Mouse (Mus musculus): Measurements from ENCODE around the gene Sh3d19.
"Not testable (repeated sequence)": the region's sequence is repeated elsewhere in the genome, so short reads cannot be mapped to it uniquely, and the experiment has no call there.

The Sh3d19 gene

DNA sequence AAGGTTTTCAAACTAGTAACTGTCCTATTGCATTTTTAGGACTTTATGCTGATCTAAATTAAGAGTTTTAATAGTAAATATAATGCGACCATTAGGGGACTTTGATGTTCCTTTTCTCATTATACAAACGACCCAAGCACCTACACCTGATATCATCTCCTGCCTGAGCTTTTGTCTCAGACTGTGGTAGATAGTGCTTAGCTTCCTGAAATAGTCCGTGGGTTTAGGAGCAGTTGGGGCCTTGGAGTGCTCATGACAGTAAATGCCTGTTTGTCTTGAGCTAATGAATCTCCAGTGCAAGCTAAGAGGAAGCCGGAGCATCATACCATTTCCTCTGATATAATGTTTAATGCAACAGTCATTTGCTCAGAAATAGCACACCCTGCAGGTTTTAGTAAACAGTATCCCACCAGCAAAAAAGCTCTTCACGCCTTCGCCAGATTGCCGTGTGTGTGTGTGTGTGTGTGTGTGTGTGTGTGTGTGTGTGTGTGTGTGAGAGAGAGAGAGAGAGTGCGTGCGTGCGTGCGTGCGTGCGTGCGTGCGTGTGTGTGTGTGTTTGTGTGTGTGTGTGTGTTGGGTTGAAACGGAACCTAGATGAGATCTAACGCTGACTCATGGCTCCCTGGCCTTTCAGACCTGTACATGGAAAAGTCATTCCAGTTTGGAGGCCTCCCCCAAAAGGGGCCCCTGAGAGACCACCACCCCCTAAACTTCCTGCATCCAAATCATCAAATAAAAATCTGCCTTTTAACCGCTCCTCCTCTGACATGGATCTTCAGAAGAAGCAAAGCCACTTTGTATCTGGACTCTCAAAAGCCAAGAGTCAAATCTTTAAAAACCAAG lies 132.8 kb downstream of the Sh3d19 start:
- no peak for DNase-seq

- DNase-seq: not testable (repeated sequence)
These were observed 133.5 kb downstream of the Sh3d19 start for GRCm38 (mm10) chr3:86104433-86104832.

GRCm38 (mm10) chr3:86104909-86105308 lies 134.0 kb downstream of the Sh3d19 start:
- DNase-seq: no peak

DNA sequence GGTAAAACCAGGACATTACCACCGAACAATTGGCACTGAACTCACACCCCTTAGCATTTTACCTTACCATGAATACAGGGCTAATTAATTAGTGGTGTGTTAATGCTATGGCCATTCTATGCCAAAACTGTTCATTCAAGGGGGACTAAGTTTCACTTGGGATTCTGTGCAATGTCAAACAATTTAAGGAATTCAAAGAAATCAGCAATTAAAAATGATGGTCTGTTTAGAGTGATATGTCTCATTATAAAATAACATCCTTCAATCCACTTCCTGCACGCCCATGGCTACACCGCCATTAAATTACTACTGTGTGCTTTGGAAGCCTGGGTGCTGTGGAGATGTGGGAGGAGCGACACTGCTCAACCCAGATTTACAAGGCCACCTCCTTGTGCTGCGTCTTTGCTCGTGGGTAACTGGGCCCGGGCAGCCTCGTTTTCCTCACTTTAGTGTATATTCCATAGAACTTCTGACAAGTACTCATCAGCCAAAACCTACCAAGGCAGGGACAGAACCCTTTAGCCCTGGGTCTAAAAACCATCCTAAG lies 135.2 kb downstream of the Sh3d19 start:
- DNase-seq: no peak

GRCm38 (mm10) chr3:86107637-86108539 lies 137.0 kb downstream of the Sh3d19 start:
- no peak for DNase-seq

DNA sequence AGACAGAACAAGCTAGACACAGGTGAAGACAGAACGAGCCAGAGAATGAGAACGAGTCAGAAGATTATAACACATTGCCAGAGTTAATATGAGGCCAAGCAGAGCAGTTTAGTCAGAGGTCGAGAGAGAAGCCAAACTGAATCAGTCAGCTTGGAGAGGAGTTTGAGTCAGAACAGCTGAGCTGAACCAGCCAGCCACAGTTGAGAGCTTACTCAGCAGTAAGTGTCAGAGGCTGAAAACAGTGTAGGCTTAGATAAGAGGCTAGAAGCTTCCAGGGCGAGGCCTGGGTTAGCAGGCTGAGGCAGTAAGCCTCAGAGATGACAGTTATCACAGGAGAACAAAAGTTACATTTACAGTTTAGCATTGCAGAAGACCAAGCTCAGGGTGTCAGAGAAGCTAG lies 137.7 kb downstream of the Sh3d19 start:
- no peak for DNase-seq

DNA sequence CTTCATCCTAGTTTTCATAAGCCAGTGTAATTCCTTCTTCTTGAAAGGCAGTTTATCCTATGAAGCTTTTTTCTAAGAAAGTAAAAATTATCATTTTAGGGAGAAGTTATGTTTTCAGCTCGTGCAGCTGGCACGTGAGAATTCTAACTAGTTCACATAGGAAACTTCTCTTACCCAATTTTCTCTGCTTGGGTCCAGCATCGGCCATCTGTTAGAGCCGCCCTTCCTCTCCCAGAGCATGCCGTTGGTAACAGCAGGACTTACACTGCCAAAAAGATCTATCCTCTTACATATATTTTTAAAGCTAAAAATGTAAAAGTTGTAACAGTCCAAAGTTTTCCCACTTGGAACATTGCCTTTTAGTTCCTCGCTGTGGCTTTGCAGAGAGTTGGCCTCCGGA lies 138.2 kb downstream of the Sh3d19 start:
- no peak for DNase-seq

GRCm38 (mm10) chr3:86110077-86110476 lies 139.2 kb downstream of the Sh3d19 start:
- no peak for DNase-seq

GRCm38 (mm10) chr3:86112766-86113165 lies 141.9 kb downstream of the Sh3d19 start:
- DNase-seq: no peak

DNA sequence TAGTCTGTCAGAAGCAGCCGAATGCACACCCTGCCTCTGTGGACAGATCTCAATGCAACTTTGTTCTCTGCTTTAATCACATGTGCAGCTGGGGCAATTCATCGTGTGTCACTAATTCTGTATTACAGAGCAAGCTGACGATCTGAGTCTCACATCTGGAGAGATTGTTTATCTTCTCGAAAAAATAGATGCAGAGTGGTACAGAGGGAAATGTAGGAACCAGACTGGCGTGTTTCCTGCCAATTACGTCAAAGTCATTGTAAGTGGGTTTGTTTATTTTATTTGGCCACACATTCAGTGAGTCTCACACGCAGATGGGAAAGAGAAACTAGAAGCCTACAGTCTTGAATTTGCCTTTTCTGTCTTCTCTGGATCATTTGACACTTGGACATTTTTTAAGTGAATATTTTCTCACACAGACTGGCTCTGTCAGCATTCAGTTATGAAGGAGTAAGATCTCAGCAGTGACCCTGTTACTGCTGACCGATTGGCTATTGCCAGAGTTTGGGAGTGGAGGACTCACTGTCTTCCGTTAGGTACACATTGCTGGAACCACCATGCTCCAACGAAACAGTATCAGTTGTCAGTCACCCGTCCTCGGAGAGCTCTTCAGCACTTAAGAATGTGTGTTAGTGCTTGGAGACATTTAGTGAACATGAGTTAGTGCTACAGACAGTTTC lies 143.9 kb downstream of the Sh3d19 start:
- DNase-seq: no peak

- no peak for DNase-seq
These were observed 146.0 kb downstream of the Sh3d19 start for GRCm38 (mm10) chr3:86116951-86117350.

- no peak for DNase-seq
These were observed 148.5 kb downstream of the Sh3d19 start for GRCm38 (mm10) chr3:86119237-86119932.

DNA sequence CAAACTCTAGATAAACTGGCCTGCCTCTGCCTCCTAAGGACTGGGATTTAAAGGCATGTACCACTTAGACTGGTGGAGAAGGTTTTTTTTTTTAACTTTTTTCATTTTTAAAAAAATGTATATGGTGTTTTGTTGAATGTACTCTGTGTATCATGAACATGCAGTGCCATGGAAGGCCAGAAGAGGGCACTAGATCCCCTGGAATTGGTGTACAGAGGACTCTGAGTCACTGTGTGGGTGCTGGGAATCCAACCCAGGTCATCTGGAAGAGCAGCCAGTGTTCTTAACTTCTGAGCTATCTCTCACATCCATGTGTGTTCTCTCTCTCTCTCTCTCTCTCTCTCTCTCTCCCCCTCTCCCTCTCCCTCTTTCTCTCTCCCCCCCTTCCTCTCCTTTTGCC lies 151.2 kb downstream of the Sh3d19 start:
- no peak for DNase-seq

DNA sequence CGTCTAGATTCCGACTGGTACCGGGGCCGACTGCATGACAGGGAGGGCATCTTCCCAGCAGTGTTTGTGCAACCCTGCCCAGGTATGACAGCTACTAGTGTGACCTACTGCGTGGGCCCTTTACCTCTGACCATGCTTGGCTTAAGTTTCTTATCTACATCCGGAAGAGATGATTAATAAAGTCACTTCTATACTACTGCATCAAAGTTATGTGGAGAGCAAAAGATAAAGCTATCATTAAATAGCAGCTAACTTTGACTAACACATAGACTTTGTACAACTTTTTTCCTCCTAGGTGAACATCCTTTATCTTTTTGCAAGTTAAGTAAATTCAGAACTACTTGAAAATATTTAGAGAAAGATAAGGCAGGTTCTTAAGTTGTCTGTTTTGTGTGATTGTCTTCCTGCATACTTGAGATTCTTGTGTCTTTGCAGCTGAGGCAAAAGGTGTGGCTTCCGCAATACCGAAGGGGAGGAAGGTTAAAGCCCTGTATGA lies 152.4 kb downstream of the Sh3d19 start:
- DNase-seq: no peak

GRCm38 (mm10) chr3:86129757-86130156 lies 158.8 kb downstream of the Sh3d19 start:
- no peak for DNase-seq

DNA sequence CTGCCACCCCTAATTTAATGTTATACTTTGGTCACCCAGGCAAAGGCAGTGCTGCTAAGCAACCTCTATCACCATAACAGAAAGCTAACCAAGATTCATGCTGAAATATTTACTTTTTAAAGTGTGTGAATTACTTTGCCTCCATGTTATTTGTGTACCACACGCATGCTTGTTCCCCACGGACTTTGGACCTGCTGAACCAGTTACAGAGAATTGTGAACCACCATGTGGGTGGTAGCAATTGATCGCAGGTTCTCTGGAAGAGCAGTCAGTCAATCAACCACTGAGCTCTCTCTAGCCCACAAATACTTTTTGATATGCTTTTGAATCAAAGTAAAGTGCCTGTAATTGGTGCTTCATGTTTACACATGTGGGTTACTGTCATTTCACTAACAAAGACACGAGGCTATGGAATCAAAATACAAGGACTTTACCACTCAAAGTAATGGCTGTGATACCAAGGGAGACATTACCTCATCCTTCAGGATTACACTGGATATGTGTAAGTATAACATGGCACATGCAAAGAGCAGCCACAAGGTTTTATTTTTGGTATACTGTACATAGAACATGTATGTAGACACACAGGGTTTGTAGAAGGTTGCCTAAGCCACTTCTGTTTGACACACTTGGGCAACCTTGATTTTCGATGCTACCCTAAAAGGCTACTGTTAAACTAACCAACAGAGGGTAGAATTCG lies 164.2 kb downstream of the Sh3d19 start:
- no peak for DNase-seq

GRCm38 (mm10) chr3:86135886-86136563 lies 165.1 kb downstream of the Sh3d19 start:
- no peak for DNase-seq

DNA sequence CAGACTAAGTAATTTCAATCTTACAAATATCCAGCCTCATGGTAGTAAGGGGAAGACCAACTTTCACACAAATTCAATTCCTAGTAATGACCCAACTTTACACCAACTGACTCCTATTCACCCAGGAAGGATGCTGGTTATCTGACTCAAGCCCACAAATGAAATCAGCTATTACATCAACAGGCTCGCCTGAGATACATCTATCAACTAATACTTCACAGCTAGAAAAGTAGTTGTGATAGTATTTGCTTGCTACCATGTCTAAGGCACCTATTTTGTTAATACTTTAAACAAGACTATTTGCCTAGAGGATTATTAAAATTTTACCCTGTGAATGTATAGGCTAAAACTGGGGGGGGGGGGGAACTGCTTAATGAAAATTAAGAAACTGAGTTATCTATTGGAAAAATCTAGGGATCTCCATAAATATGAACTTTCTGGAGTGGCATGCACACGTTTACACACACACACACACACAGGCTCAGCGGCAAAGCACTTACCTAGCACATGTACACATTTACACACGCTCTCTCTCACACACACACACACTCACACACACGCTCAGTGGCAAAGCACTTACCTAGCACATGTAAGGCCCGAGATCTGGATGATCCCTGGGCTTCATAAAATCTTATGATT lies 166.1 kb downstream of the Sh3d19 start:
- no peak for DNase-seq

DNA sequence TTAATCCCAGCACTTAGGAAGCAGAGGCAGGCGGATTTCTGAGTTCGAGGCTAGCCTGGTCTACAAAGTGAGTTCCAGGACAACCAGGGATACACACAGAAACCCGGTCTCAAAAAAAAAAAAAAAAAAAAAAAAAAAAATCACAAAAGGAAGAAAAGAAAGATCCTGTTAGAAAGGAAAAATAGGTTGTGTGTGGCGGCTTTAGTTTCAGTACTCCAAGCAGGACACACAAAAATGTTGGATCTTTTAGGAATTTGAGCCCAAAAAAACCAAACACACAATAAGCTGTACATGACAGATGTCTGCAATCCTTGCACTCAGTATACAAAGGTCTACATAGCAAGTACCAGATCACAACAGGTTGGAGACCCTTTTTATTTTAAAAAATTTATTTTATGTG lies 168.8 kb downstream of the Sh3d19 start:
- no peak for DNase-seq

DNA sequence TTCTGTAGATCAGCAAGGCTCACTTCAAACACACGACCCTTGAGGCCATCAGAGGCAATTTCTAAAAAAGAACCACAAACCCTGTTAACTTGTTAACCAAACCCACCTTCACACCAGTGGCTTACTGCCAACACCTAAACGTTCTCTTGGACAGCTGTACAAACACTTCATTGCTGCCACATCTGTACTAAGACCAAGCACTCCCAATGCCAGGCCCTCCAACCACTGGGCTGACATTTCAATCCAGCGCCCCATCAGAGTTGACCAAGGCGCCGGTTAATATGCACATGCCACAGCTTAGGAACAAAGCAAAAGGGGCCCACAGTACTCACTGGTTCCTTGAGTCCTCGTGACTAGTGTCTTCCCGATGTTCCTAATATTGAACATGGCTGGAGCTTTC lies 170.5 kb downstream of the Sh3d19 start:
- no peak for DNase-seq

Measured in thymus, adult 18-20 months (tissue).